Mouse (Mus musculus): Measurements from ENCODE around the gene Shank2. TPM values are rescaled to one million over a fixed set of nuclear protein-coding genes. Genes with fewer than 3 reads are reported as not detected.
A peak's percentile ranks its signal among the peaks of the same experiment; 100 is the strongest.

Gene Shank2
- polyA plus RNA-seq, 1 experiment from 2014 or later: 0.49 TPM

DNA sequence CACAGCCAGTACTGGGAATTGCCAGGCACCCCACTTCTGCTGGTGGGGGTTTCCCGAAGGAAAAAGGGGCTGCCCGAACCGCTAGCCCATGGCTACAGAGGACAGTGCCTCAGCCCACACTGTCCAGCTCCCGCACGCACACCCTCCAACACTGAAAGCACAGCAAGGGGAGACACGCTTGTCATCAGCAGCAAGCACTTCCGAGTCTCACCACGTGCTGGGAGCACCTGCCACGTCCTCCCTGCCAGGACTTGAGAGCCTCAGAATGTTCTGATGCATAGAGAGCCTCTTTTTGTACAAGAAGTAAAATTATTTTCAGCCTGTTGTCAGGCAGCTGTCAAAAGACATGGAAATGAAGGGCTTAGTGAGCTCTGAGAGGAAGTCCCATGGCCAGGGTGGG, 169.0 kb downstream of the Shank2 start:
- Histone ChIP-seq H3K4me3 (ENCODE audit: control insufficient read depth in 1 of 2, insufficient read depth in 1 of 2, low read depth in 1 of 2, low read length in 2 of 2) (no peak overlapping the region), H3K9me3 (ENCODE audit: control insufficient read depth, low read length) (no peaks in the 10 kb centered on the region), H3K27me3 (ENCODE audit: control insufficient read depth, insufficient read depth, low read length) (peaks cover 20% of the 10 kb centered on the region), H3K36me3 (ENCODE audit: control insufficient read depth, insufficient read depth, low read length) (no peaks in the 10 kb centered on the region), H3K27ac (replicated peaks in 1 of 2; ENCODE audit: control insufficient read depth in 1 of 2, insufficient read depth in 1 of 2, low read depth in 2 of 2, low read length in 2 of 2) (peak overlapping the region; percentile 9 to 45; a peak in 2 of 4 replicates), H3K4me2 (ENCODE audit: low read length) (no peak overlapping the region), H3K9ac (ENCODE audit: low read length) (no peak overlapping the region), H3K4me1 (ENCODE audit: control insufficient read depth in 2 of 2, insufficient read depth in 2 of 2, low read length in 2 of 2) (peaks cover 13 to 19% of the 10 kb centered on the region in 2 experiments)
- ATAC-seq (ENCODE audit: insufficient number of reproducible peaks, insufficient read depth, low FRiP score, low read depth): 0 out of 2 replicates have a peak, but pooled peaks have one; percentile 37
- WGBS: 53% methylated on average over 9 of the region's 9 CpGs

DNA sequence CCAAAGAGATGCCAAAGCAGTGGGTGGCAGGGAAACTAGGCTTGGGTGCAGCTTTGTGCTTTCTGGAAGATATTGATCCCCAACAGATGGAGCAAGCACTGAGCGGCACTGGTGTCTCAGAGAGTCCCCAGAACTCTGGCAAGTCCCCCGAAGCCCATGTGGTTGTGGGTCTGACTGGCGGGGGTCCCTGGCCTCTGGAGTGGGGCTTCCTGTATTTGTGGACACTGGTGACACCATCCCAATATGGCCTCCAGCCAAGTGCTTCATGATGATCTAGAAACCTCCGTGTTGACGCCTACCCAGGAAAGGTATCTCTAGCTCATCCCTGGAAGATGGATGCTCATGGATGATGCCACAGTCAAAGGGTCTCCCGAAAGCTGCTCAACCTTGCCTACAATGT, 172.1 kb downstream of the Shank2 start:
- no peak overlapping the region for H3K4me3 ChIP-seq (ENCODE audit: control insufficient read depth in 1 of 2, insufficient read depth in 1 of 2, low read depth in 1 of 2, low read length in 2 of 2)
- peaks cover 38% of the 10 kb centered on the region for H3K27me3 ChIP-seq (ENCODE audit: control insufficient read depth, insufficient read depth, low read length)
- no peaks in the 10 kb centered on the region for H3K36me3 ChIP-seq (ENCODE audit: control insufficient read depth, insufficient read depth, low read length)
- no peaks in the 10 kb centered on the region for H3K9me3 ChIP-seq (ENCODE audit: control insufficient read depth, low read length)
- WGBS: 85% methylated on average over 6 of the region's 6 CpGs
- H3K4me2 ChIP-seq (ENCODE audit: low read length): no peak overlapping the region
- no peak overlapping the region for H3K27ac ChIP-seq (replicated peaks in 1 of 2; ENCODE audit: control insufficient read depth in 1 of 2, insufficient read depth in 1 of 2, low read depth in 2 of 2, low read length in 2 of 2)
- no peak for ATAC-seq (ENCODE audit: insufficient number of reproducible peaks, insufficient read depth, low FRiP score, low read depth)
- H3K4me1 ChIP-seq (ENCODE audit: control insufficient read depth in 2 of 2, insufficient read depth in 2 of 2, low read length in 2 of 2): peaks cover 13 to 20% of the 10 kb centered on the region in 2 experiments
- H3K9ac ChIP-seq (ENCODE audit: low read length): no peak overlapping the region

DNA sequence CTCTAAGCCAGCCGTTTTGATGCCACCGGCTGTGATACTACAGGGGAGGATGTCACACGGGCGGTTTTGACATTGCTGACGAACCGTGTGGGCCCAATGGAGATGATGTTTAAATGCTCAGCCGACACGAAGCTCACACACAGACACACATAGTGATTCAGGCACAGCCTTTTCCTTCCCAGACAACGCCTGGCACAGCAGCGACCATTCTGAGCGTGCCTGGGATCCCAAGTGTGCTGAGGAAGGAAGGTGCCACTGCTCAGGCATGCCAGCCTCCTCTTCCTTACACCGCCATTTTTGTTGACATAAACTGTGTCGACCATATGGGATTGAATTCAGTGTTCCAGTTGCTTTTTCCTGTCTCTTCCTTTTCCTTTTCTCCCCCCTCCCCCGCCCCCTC, 172.6 kb downstream of the Shank2 start:
- ATAC-seq (ENCODE audit: insufficient number of reproducible peaks, insufficient read depth, low FRiP score, low read depth): no peak
- 78% methylated on average over 14 of the region's 14 CpGs for WGBS
- peaks cover 38% of the 10 kb centered on the region for H3K27me3 ChIP-seq (ENCODE audit: control insufficient read depth, insufficient read depth, low read length)
- H3K27ac ChIP-seq (replicated peaks in 1 of 2; ENCODE audit: control insufficient read depth in 1 of 2, insufficient read depth in 1 of 2, low read depth in 2 of 2, low read length in 2 of 2): no peak overlapping the region
- no peaks in the 10 kb centered on the region for H3K36me3 ChIP-seq (ENCODE audit: control insufficient read depth, insufficient read depth, low read length)
- H3K4me3 ChIP-seq (ENCODE audit: control insufficient read depth in 1 of 2, insufficient read depth in 1 of 2, low read depth in 1 of 2, low read length in 2 of 2): no peak overlapping the region
- no peak overlapping the region for H3K9ac ChIP-seq (ENCODE audit: low read length)
- H3K4me1 ChIP-seq (ENCODE audit: control insufficient read depth in 2 of 2, insufficient read depth in 2 of 2, low read length in 2 of 2): peaks cover 13 to 20% of the 10 kb centered on the region in 2 experiments
- H3K9me3 ChIP-seq (ENCODE audit: control insufficient read depth, low read length): no peaks in the 10 kb centered on the region
- H3K4me2 ChIP-seq (ENCODE audit: low read length): no peak overlapping the region

DNA sequence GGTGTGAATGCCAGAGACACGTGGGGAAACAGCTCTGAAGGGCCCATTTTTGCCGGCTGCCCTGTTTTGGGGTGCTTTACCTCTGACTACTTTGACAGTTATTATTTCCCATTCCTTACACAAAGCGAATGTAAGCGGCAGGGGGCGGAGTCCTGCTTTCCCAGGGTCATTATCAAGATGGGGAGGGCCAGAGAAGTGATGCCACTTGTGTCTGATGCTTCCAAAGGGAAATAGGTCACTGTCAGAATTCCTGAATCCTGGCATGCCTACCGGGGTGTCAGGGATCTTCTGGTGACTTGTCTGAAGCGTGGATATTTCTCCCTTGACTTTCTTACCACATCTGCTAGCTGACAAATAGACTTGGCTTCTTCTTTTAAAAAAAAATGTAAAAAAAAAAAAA, 173.3 kb downstream of the Shank2 start:
- Histone ChIP-seq H3K27me3 (ENCODE audit: control insufficient read depth, insufficient read depth, low read length) (peaks cover 38% of the 10 kb centered on the region), H3K4me2 (ENCODE audit: low read length) (peak overlapping the region; percentile 64), H3K36me3 (ENCODE audit: control insufficient read depth, insufficient read depth, low read length) (no peaks in the 10 kb centered on the region), H3K9me3 (ENCODE audit: control insufficient read depth, low read length) (no peaks in the 10 kb centered on the region), H3K27ac (replicated peaks in 1 of 2; ENCODE audit: control insufficient read depth in 1 of 2, insufficient read depth in 1 of 2, low read depth in 2 of 2, low read length in 2 of 2) (no peak overlapping the region), H3K9ac (ENCODE audit: low read length) (no peak overlapping the region), H3K4me1 (ENCODE audit: control insufficient read depth in 2 of 2, insufficient read depth in 2 of 2, low read length in 2 of 2) (peaks cover 10 to 15% of the 10 kb centered on the region in 2 experiments), H3K4me3 (ENCODE audit: control insufficient read depth in 1 of 2, insufficient read depth in 1 of 2, low read depth in 1 of 2, low read length in 2 of 2) (peak overlapping the region in 1 of 2 experiments; percentile 29; a peak in 1 of 4 replicates)
- 27% methylated on average over 7 of the region's 7 CpGs for whole genome bisulfite sequencing
- ATAC-seq (ENCODE audit: insufficient number of reproducible peaks, insufficient read depth, low FRiP score, low read depth): no peak

- H3K27ac ChIP-seq (replicated peaks in 1 of 2; ENCODE audit: control insufficient read depth in 1 of 2, insufficient read depth in 1 of 2, low read depth in 2 of 2, low read length in 2 of 2): no peak overlapping the region
- no peak for ATAC-seq (ENCODE audit: insufficient number of reproducible peaks, insufficient read depth, low FRiP score, low read depth)
Observed at GRCm38 (mm10) chr7:144175481-144176233, 173.9 kb downstream of the Shank2 start.

DNA sequence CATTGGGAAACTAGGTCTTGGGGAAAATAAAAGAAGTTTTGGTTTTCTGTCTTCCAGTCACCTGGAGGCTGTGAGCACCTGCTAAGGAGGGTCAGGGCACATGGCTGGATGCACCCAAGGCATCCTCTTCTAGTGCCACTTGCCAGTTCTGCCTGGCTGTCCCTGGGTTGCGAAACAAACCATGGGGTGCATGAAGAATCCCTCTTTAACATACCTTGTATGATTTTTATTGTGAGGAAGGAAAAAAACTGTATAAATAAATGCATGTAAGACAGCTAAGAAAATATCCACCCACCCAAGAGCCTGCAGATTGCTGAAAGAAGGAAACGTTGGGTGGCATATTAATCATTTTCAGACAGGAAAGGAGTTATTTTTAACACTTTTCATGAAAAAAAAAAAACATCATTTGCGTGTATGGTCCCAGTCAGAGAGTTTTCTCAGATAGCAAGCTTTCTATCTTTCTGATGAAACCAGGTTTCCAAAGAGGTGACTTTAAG, 174.6 kb downstream of the Shank2 start:
- H3K4me2 ChIP-seq (ENCODE audit: low read length): peak overlapping the region; percentile 64; the same call in 1 of the 2 replicates
- ATAC-seq (ENCODE audit: insufficient number of reproducible peaks, insufficient read depth, low FRiP score, low read depth): no peak
- 73% methylated on average over 3 of the region's 3 CpGs for WGBS
- H3K27me3 ChIP-seq (ENCODE audit: control insufficient read depth, insufficient read depth, low read length): peaks cover 38% of the 10 kb centered on the region
- peaks cover 2 to 5% of the 10 kb centered on the region in 2 experiments; a peak in 1 of 4 replicates for H3K4me1 ChIP-seq (ENCODE audit: control insufficient read depth in 2 of 2, insufficient read depth in 2 of 2, low read length in 2 of 2)
- H3K9ac ChIP-seq (ENCODE audit: low read length): no peak overlapping the region
- H3K27ac ChIP-seq (replicated peaks in 1 of 2; ENCODE audit: control insufficient read depth in 1 of 2, insufficient read depth in 1 of 2, low read depth in 2 of 2, low read length in 2 of 2): no peak overlapping the region
- H3K4me3 ChIP-seq (ENCODE audit: control insufficient read depth in 1 of 2, insufficient read depth in 1 of 2, low read depth in 1 of 2, low read length in 2 of 2): no peak overlapping the region
- H3K9me3 ChIP-seq (ENCODE audit: control insufficient read depth, low read length): no peaks in the 10 kb centered on the region
- H3K36me3 ChIP-seq (ENCODE audit: control insufficient read depth, insufficient read depth, low read length): no peaks in the 10 kb centered on the region

More at GRCm38 (mm10) chr7:144175481-144176233, 173.9 kb downstream of the Shank2 start:
- H3K27me3 ChIP-seq (ENCODE audit: control insufficient read depth, insufficient read depth, low read length): peaks cover 38% of the 10 kb centered on the region
- peak overlapping the region; percentile 64 for H3K4me2 ChIP-seq (ENCODE audit: low read length)
- H3K4me1 ChIP-seq (ENCODE audit: control insufficient read depth in 2 of 2, insufficient read depth in 2 of 2, low read length in 2 of 2): peaks cover 7 to 9% of the 10 kb centered on the region in 2 experiments; a peak in 3 of 4 replicates
- 10% methylated on average over 40 of the region's 40 CpGs for WGBS
- H3K9ac ChIP-seq (ENCODE audit: low read length): peak overlapping the region; percentile 22; the same call in 1 of the 2 replicates
- peak overlapping the region; percentile 29 to 30 for H3K4me3 ChIP-seq (ENCODE audit: control insufficient read depth in 1 of 2, insufficient read depth in 1 of 2, low read depth in 1 of 2, low read length in 2 of 2)
- H3K9me3 ChIP-seq (ENCODE audit: control insufficient read depth, low read length): no peaks in the 10 kb centered on the region
- H3K36me3 ChIP-seq (ENCODE audit: control insufficient read depth, insufficient read depth, low read length): no peaks in the 10 kb centered on the region

DNA sequence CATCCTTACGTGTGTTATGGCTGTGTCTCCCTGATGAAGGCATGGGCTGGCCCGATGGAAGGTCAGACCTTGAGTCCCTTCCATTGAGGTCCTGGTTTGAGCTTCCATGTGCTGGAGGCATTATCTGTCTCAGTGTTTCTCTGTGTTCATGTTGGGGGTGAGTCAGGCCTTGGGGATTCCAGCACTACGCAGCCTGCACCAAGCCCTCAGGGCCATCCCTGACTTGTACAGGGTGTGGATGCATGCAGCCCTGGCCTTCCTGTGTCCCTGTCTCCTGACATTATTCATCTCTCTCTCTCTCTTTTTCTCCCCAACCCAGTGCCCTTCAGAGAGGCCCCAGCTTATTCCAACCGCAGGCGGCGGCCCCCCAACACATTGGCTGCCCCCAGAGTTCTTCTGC, 177.7 kb downstream of the Shank2 start:
- 85% methylated on average over 6 of the region's 6 CpGs for WGBS
- H3K9ac ChIP-seq (ENCODE audit: low read length): no peak overlapping the region
- peaks cover 29% of the 10 kb centered on the region for H3K27me3 ChIP-seq (ENCODE audit: control insufficient read depth, insufficient read depth, low read length)
- no peaks in the 10 kb centered on the region for H3K36me3 ChIP-seq (ENCODE audit: control insufficient read depth, insufficient read depth, low read length)
- H3K4me1 ChIP-seq (ENCODE audit: control insufficient read depth in 2 of 2, insufficient read depth in 2 of 2, low read length in 2 of 2): peaks cover 2 to 5% of the 10 kb centered on the region in 2 experiments; a peak in 1 of 4 replicates
- no peaks in the 10 kb centered on the region for H3K9me3 ChIP-seq (ENCODE audit: control insufficient read depth, low read length)
- H3K27ac ChIP-seq (replicated peaks in 1 of 2; ENCODE audit: control insufficient read depth in 1 of 2, insufficient read depth in 1 of 2, low read depth in 2 of 2, low read length in 2 of 2): no peak overlapping the region
- no peak for ATAC-seq (ENCODE audit: insufficient number of reproducible peaks, insufficient read depth, low FRiP score, low read depth)
- no peak overlapping the region for H3K4me3 ChIP-seq (ENCODE audit: control insufficient read depth in 1 of 2, insufficient read depth in 1 of 2, low read depth in 1 of 2, low read length in 2 of 2)
- H3K4me2 ChIP-seq (ENCODE audit: low read length): no peak overlapping the region

All from heart, embryonic 14.5 days (tissue).